Mouse (Mus musculus) cerebellum, adult 11-12 months (tissue): ENCODE measurements at regions not wholly inside any gene's neighbourhood (a gene's known extent, or its start where the extent isn't known, plus 50 kb on each side); places are given as distances from the start of the nearest gene placed in this dataset.
A peak's percentile ranks its signal among the peaks of the same experiment; 100 is the strongest.
"Not testable (repeated sequence)": the region's sequence is repeated elsewhere in the genome, so short reads cannot be mapped to it uniquely, and the experiment has no call there.

Experiments
- DNase-seq: peaks from one replicate; pipeline ENCODE4 v3.0.0; 2022

- no peak for DNase-seq
These were observed 227.1 kb downstream of the Pth2r start for GRCm38 (mm10) chr1:65509003-65509402.

- peak; percentile 35 for DNase-seq
These were observed 253.8 kb downstream of the Pth2r start for GRCm38 (mm10) chr1:65535674-65536073.

- DNase-seq: no peak
These were observed 256.7 kb downstream of the Pth2r start for GRCm38 (mm10) chr1:65538509-65538908.

GRCm38 (mm10) chr1:65544219-65544864 lies 262.5 kb downstream of the Pth2r start:
- no peak for DNase-seq

GRCm38 (mm10) chr1:65545336-65546060 lies 263.6 kb downstream of the Pth2r start:
- DNase-seq: peak; percentile 76

GRCm38 (mm10) chr1:65548830-65549229 lies 267.0 kb downstream of the Pth2r start:
- peak; percentile 95 for DNase-seq

GRCm38 (mm10) chr1:65587402-65587801 lies 305.5 kb downstream of the Pth2r start:
- DNase-seq: no peak

GRCm38 (mm10) chr1:65635315-65635714 lies 291.0 kb upstream of the Crygf start:
- no peak for DNase-seq

- no peak for DNase-seq
These were observed 271.9 kb upstream of the Crygf start for GRCm38 (mm10) chr1:65654460-65654859.

- DNase-seq: no peak
These were observed 244.4 kb upstream of the Crygf start for GRCm38 (mm10) chr1:65681960-65682359.

GRCm38 (mm10) chr1:65687322-65687721 lies 239.0 kb upstream of the Crygf start:
- no peak for DNase-seq

GRCm38 (mm10) chr1:65730262-65730661 lies 196.1 kb upstream of the Crygf start:
- no peak for DNase-seq

GRCm38 (mm10) chr1:65757951-65758350 lies 168.4 kb upstream of the Crygf start:
- no peak for DNase-seq

GRCm38 (mm10) chr1:65761141-65761540 lies 165.2 kb upstream of the Crygf start:
- DNase-seq: no peak

GRCm38 (mm10) chr1:65800244-65800643 lies 126.1 kb upstream of the Crygf start:
- no peak for DNase-seq

- peak; percentile 76 for DNase-seq
These were observed 105.5 kb upstream of the Crygf start for GRCm38 (mm10) chr1:65820771-65821170.

- DNase-seq: no peak
These were observed 85.2 kb upstream of the Crygf start for GRCm38 (mm10) chr1:65841116-65841515.

GRCm38 (mm10) chr1:65847005-65847404 lies 79.3 kb upstream of the Crygf start:
- no peak for DNase-seq

- not testable (repeated sequence) for DNase-seq
These were observed 52.6 kb upstream of the Crygf start for GRCm38 (mm10) chr1:65873691-65874090.
